Mouse (Mus musculus) thymus, adult 2 months (tissue): ENCODE measurements around the gene Chmp4b. TPM values are rescaled to one million over a fixed set of nuclear protein-coding genes. Genes with fewer than 3 reads are reported as not detected.

Source experiments
- DNase-seq: peaks from one replicate; pipeline ENCODE4 v3.0.0; 2021
- H3K27ac ChIP-seq: fragments of 200-500 bp; 2 replicates; pipeline ENCODE4 v1.5.1; 2012; ENCODE audit warnings: low read length, control low read depth; ENCODE audit not compliant: control insufficient read depth, insufficient read depth
- H3K27me3 ChIP-seq: fragments of 200-500 bp; 2 replicates; pipeline ENCODE4 v1.6.1; 2012; ENCODE audit warnings: mild to moderate bottlenecking, low read length, moderate library complexity, mixed read lengths; ENCODE audit not compliant: control insufficient read depth, insufficient read depth
- H3K36me3 ChIP-seq: fragments of 200-500 bp; 2 replicates; pipeline ENCODE4 v1.6.1; 2012; ENCODE audit warnings: mild to moderate bottlenecking, low read length, moderate library complexity; ENCODE audit not compliant: control insufficient read depth, insufficient read depth
- H3K4me1 ChIP-seq: fragments of 200-500 bp; replicated peaks from 2 replicates; pipeline ENCODE4 v1.6.1; 2012; ENCODE audit warnings: low read length; ENCODE audit not compliant: control insufficient read depth, insufficient read depth
- H3K4me3 ChIP-seq: fragments of 200-500 bp; 2 replicates; pipeline ENCODE4 v1.5.1; 2012; ENCODE audit warnings: mild to moderate bottlenecking, low read length, control low read depth, moderate library complexity; ENCODE audit not compliant: control insufficient read depth, insufficient read depth
- CTCF ChIP-seq: fragments of 200-500 bp; IDR thresholded peaks from 2 replicates; pipeline ENCODE4 v1.5.1; 2012; ENCODE audit warnings: mild to moderate bottlenecking, control low read depth, low read length, moderate library complexity, borderline replicate concordance; ENCODE audit not compliant: control insufficient read depth, poor library complexity, insufficient read depth; ENCODE audit errors: extremely low read depth
- POLR2A ChIP-seq: fragments of 200-500 bp; IDR thresholded peaks from 2 replicates; pipeline ENCODE4 v1.6.1; 2012; ENCODE audit warnings: mild to moderate bottlenecking, low read length, control low read depth, moderate library complexity; ENCODE audit not compliant: control insufficient read depth, poor library complexity, insufficient read depth; ENCODE audit errors: extremely low read depth
- WGBS: fragments of 180-500 bp; shearing (Covaris S2); methylation state at CpG from one replicate; pipeline ENCODE4 v1.1.7; 2018; 5-methylcytosine and 5-hydroxymethylcytosine counted together
- polyA plus RNA-seq: library from polyadenylated mRNA; depleted of rRNA; stranded (reverse); fragments of >200 nt; gene quantifications from 2 replicates; pipeline ENCODE4 v1.2.3, GENCODE M21; 2012

The Chmp4b gene
- polyA plus RNA-seq, 1 experiment: 83.8 TPM

GRCm38 (mm10) chr2:154712271-154712677 is 60.8 kb downstream of the Chmp4b start:
- WGBS: 50% methylated on average over 5 of the region's 5 CpGs
- H3K4me1 ChIP-seq: no peaks in the 10 kb centered on the region
- no peak overlapping the region for H3K27ac ChIP-seq
- no peak overlapping the region for H3K4me3 ChIP-seq
- H3K27me3 ChIP-seq: no peaks in the 10 kb centered on the region
- H3K36me3 ChIP-seq: no peaks in the 10 kb centered on the region
- TF ChIP-seq CTCF (peak; percentile 88), POLR2A (no peak)
- DNase-seq: peak; percentile 63

- Histone ChIP-seq H3K4me3 (no peak overlapping the region), H3K4me1 (no peaks in the 10 kb centered on the region), H3K27ac (no peak overlapping the region), H3K36me3 (no peaks in the 10 kb centered on the region), H3K27me3 (no peaks in the 10 kb centered on the region)
- TF ChIP-seq POLR2A (no peak), CTCF (no peak)
- no peak for DNase-seq
- 50% methylated on average over 6 of the region's 6 CpGs for WGBS
These were observed 61.6 kb downstream of the Chmp4b start for GRCm38 (mm10) chr2:154713083-154713482.

GRCm38 (mm10) chr2:154713964-154714363 is 62.5 kb downstream of the Chmp4b start:
- no peak for DNase-seq
- no peak overlapping the region for H3K4me3 ChIP-seq
- no peaks in the 10 kb centered on the region for H3K36me3 ChIP-seq
- no peak overlapping the region for H3K27ac ChIP-seq
- no peak for TF ChIP-seq CTCF
- no peak for TF ChIP-seq POLR2A
- H3K27me3 ChIP-seq: no peaks in the 10 kb centered on the region
- H3K4me1 ChIP-seq: no peaks in the 10 kb centered on the region
- 35% methylated on average over 3 of the region's 3 CpGs for WGBS

- TF ChIP-seq CTCF (no peak), POLR2A (no peak)
- H3K27ac ChIP-seq: no peak overlapping the region
- DNase-seq: no peak
- no peaks in the 10 kb centered on the region for H3K36me3 ChIP-seq
- no peak overlapping the region for H3K4me3 ChIP-seq
- H3K4me1 ChIP-seq: no peaks in the 10 kb centered on the region
- H3K27me3 ChIP-seq: no peaks in the 10 kb centered on the region
- WGBS: 95% methylated on average over 4 of the region's 4 CpGs
These were observed 65.1 kb downstream of the Chmp4b start for GRCm38 (mm10) chr2:154716586-154716985.

- H3K27me3 ChIP-seq: no peaks in the 10 kb centered on the region
- H3K27ac ChIP-seq: no peak overlapping the region
- no peaks in the 10 kb centered on the region for H3K4me1 ChIP-seq
- no peaks in the 10 kb centered on the region for H3K36me3 ChIP-seq
- no peak for DNase-seq
- H3K4me3 ChIP-seq: no peak overlapping the region
- no peak for TF ChIP-seq CTCF
- TF ChIP-seq POLR2A: no peak
These were observed 65.6 kb downstream of the Chmp4b start for GRCm38 (mm10) chr2:154717081-154717480.

GRCm38 (mm10) chr2:154718855-154719556 is 67.5 kb downstream of the Chmp4b start:
- no peaks in the 10 kb centered on the region for H3K36me3 ChIP-seq
- no peak for TF ChIP-seq POLR2A
- TF ChIP-seq CTCF: no peak
- H3K27me3 ChIP-seq: no peaks in the 10 kb centered on the region
- no peak for DNase-seq
- no peaks in the 10 kb centered on the region for H3K4me1 ChIP-seq
- H3K4me3 ChIP-seq: no peak overlapping the region
- WGBS: 95% methylated on average over 12 of the region's 12 CpGs
- no peak overlapping the region for H3K27ac ChIP-seq

GRCm38 (mm10) chr2:154720315-154720714 is 68.8 kb downstream of the Chmp4b start:
- H3K4me3 ChIP-seq: no peak overlapping the region
- no peak overlapping the region for H3K27ac ChIP-seq
- no peaks in the 10 kb centered on the region for H3K27me3 ChIP-seq
- TF ChIP-seq POLR2A: no peak
- TF ChIP-seq CTCF: no peak
- DNase-seq: no peak
- 77% methylated on average over 2 of the region's 2 CpGs for WGBS
- H3K36me3 ChIP-seq: no peaks in the 10 kb centered on the region
- H3K4me1 ChIP-seq: no peaks in the 10 kb centered on the region
